Mouse (Mus musculus) frontal cortex, adult (tissue): ENCODE data around the gene Tob2.

ENCODE experiments used
- ATAC-seq: cut with Nextera tagmentation; 2 replicates; pipeline ENCODE4 v1.9.2; 2017; ENCODE audit warnings: mild to moderate bottlenecking, moderate library complexity, mixed read lengths; ENCODE audit not compliant: low TSS enrichment

Gene Tob2

DNA sequence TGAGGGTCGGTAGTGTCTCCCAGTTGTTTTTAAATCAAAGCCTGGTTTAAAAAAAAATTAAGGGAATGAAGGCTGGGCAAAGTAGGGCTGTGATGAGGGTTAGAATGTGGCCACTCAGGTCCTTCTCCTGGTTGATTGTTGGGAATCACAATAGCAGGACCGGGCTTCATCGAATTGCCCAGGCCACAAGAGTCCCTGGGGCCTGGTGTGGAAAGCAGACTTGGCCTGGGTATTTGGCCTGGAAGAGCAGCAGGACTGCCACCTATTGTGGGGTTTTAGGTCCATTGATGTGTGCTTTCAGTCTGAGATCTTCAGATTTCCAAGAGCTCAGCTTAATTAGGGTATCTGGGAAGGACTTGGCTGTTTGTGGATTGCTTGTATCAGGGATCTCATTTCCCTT lies 46.3 kb downstream of the Tob2 start:
- ATAC-seq: no peak

DNA sequence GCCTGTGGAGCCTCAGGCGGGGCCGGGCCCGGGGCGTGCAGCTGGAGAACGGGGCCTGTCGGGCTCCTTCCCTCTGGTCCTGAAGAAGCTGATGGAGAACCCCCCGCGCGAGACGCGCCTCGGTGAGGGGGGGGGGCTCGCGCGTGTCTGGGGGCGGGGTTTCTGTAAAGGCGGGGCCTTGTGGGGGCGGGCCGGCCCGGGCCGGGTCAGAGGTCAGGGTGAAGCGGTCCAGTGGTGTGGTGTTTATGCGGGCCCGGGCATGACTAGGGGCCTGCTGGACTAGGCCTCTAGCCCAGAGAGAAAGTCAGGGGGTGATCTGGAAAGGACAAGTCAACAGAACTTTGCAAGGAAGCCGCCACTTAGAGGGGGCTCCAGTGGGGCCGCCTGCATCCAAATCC lies 47.0 kb downstream of the Tob2 start:
- no peak for ATAC-seq

DNA sequence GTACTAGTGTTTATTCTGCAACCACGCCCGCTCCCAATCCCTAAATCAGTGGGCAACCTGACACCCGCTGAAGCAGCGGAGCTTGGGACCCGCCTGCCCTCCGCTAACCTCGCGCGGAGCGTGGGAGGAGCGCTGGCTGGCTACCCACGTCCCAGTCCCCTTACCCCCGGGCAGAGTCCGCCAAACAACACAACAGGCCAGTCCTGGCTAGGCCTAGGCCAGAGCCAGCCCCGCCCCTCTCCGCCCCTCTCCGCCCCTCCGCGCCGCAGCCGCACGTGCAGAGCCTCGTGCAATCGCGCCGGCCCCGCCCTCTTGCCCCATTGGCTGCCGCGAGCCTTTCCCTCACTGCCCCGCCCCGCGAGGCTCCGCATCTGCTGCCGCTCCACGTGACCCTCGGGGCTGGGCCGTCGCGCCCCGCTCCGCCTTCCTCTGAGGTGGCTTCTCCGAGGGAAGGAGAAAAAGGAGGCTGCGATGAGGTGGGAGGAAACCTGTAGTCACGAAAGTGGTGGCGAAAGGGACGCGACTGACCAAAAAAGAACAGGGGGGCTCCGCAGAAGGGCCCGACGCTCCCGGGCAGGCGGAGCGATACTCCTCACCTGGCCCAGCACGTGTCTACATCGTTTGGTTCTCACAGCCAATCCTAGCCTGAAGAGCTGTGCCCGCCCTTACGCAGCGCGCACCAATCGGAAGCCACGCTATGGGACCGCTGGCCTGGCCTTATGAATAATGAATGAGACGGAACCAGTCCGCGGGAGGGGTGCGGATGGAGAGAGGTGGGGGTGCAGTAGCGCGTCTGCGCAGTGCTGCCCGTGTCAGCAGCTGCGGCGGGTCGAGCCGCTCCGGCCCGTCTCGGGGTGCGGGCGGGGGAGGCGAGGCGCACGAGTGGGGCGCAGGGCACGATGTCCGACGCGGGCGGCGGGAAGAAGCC lies 47.7 kb downstream of the Tob2 start:
- peak; percentile 83 for ATAC-seq

- ATAC-seq: peak; percentile 32
Observed at GRCm38 (mm10) chr15:81810150-81810549, 48.4 kb downstream of the Tob2 start.

GRCm38 (mm10) chr15:81809550-81809949 lies 49.0 kb downstream of the Tob2 start:
- ATAC-seq: no peak

GRCm38 (mm10) chr15:81808799-81809198 lies 49.8 kb downstream of the Tob2 start:
- ATAC-seq: no peak

GRCm38 (mm10) chr15:81806621-81807404 lies 51.8 kb downstream of the Tob2 start:
- no peak for ATAC-seq

DNA sequence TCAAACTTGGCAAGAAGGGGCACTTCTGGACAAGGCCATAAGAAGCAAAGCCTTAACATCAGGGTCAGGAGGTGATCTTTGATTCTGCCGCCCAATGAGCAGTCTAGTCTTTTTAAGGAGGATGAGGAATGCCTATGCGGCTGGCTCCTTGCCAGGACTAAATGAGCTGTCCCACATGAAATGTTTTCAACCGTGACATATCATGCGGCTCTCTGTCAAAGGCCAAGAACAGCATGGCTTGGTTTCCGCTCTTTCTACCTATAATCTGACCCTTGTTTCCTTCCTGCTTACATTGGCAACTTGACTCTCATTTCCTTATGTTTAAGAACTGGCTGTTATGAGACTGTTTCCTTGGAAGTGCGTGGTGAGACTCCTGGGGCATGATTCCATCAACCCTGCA lies 53.0 kb downstream of the Tob2 start:
- no peak for ATAC-seq

DNA sequence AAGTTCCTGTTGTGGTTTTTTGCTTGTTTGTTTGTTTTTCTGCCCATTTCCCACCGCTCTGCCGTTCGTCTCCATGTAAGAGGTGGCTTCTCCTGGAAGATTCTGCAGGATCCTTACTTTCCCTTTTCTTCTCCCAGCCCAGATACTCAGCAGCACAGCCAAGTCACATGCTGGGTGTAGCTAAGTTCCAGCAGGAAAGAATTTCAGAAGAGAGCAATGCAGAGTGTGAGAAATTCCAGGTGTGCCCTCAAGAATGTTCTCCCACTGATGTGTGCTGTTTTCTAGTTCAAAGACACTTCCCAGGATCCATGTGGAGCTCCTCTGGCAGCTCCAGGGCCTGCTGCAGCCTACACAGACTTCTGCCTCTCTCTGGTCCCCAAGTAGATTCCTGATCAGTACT lies 53.7 kb downstream of the Tob2 start:
- no peak for ATAC-seq

DNA sequence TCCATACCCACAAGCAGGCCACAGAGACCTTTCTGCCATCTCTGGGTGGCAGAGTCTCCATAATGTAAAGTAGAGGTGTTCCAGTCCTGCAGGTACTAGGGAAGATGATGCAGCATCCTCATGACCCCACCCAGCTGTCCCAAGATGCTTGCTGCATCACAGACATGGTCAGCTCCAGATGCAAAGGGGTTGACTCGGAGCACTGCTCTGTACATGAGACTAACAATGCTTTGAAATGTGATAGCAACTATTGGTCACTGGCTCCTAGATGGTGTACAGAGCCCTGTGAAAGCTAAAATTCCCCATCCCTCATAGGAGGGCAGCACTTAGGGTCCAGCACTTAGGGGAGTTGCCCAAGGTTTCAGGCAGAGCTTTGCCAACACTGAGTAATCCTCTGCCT lies 54.4 kb downstream of the Tob2 start:
- ATAC-seq: no peak

GRCm38 (mm10) chr15:81803425-81803951 lies 55.1 kb downstream of the Tob2 start:
- no peak for ATAC-seq

GRCm38 (mm10) chr15:81802941-81803351 lies 55.6 kb downstream of the Tob2 start:
- ATAC-seq: peak; percentile 68

DNA sequence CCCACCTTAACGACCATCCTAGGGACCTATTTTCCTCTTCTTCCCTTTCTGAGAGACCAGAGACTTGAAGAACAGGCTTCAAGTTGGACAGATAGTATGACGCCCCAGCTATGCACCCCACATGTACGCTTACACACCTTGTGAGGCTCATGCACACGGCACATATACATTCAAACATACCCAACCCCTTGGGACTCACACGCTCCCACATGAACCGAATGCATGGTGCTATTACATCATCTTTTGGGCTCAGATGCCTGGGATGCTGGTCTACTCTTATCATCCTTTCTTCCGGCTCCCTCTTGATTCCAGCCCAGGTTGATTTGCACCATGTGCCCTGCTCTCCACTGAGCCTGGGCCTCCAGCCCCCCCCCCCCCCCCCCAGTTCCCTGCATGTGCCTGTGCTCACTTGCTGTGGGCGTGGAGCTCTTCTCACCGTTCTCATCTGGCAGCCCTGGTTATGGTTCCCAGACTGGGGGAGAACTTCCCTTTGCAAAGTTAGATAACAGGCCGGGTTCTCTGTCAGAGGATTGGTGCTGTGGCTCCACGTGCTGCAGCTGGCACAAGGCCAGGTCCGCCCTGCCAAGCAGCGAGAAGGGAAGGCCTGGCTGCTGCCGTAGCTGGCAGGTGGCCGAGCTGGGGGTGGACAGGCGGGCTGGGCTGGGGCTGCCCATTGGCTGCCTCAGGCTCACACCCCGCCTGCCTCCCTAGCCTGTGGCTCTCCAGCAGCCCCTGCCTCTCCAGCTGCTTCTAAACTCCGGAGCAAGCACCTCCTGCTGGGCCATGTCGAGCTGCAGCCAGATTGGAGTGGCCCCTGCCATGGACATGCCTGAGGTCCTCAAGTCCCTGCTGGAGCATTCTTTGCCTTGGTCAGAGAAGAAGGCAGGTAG lies 56.4 kb downstream of the Tob2 start, which contains the start of gene Tef:
Tef (plus strand) TSS at position 421 of the 890 bp plus-strand sequence.
- peak; percentile 81 for ATAC-seq

GRCm38 (mm10) chr15:81800391-81800790 lies 58.2 kb downstream of the Tob2 start:
- ATAC-seq: no peak

- ATAC-seq: no peak
Observed at GRCm38 (mm10) chr15:81798421-81798820, 60.2 kb downstream of the Tob2 start.
